Mouse (Mus musculus) A20 (cell line): ENCODE measurements at regions not wholly inside any gene's neighbourhood (a gene's known extent, or its start where the extent isn't known, plus 50 kb on each side); places are given as distances from the start of the nearest gene placed in this dataset.
"Not testable (repeated sequence)": the region's sequence is repeated elsewhere in the genome, so short reads cannot be mapped to it uniquely, and the experiment has no call there.

ENCODE experiments used
- DNase-seq: peaks from one replicate; pipeline ENCODE4 v3.0.0-alpha.2; 2011; ENCODE audit warnings: low read depth, low spot score

DNA sequence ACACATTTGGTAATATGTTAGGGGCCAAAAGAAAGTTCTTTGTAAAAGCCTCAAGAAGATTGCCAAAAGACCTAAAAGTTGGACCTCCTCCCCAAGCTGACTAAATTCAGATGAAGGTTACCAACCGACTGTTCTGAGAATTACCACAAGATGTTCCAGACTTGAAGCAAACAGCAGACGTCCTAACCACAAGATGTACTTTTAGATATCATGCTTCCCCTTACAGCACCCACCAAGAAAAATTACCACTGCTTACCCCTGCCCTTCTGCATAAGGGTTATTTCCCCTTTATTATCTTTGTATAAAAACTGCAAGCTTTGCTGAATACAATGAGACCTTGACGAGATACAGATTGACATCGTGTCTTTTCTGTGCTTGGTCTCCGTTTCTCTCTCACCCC lies 121.6 kb upstream of the Cst10 start:
- no peak for DNase-seq

DNA sequence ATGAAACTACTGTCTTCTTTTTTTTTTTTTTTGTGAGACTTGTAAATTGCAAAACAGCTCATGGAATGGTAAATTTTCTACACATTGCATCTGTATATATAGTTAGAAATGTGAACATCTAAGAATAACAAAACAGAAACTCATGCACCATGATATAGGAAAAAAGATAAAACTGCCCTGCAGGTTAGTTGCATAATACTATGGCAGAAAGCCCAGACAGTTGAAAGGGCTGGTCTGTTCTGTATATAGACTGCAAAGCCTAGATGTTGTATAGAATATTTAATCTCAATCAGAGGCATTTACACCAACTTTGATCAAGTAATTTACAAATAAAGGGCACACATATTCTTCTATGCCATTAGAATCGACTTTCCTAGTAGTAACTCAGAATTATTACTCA lies 120.7 kb upstream of the Cst10 start:
- no peak for DNase-seq

DNA sequence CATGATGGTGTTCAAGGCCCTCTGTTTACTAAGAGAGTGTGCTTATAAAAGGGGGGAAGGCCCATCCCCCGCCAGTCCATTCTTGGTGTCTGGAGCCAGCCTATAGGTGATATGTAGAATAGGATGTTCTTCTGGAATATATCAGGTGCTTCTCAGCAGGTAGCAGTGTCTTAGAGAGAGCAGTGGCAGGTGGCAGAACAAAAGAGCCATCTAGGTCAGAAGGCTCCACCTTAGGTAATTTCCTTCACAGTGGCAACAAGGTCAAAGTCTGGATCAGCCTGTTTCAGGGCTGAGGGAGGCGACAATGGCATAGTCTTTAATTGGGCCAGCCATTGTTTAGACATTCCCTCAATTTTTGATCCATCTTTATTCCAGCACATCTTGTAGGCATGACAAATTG lies 107.9 kb upstream of the Cst10 start:
- DNase-seq: not testable (repeated sequence)

DNA sequence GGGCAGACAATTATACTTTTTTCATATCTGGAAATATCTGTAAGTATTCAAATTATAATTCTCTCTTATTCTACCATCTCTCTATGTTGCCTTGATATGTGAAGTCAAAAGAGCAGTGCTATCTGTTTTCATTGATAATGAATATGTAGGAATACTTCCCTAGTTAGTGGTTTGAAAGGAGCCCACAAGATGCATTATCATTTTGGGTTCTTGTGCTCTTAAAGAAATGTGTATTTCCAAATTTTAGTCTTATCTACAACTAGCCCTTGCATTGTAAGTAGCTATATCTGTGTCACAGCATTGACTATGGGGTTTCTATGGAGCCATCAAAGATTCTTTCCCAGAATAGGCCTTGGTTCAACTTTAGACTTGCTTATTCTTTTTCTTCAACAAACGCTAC lies 99.3 kb upstream of the Cst10 start:
- DNase-seq: no peak

DNA sequence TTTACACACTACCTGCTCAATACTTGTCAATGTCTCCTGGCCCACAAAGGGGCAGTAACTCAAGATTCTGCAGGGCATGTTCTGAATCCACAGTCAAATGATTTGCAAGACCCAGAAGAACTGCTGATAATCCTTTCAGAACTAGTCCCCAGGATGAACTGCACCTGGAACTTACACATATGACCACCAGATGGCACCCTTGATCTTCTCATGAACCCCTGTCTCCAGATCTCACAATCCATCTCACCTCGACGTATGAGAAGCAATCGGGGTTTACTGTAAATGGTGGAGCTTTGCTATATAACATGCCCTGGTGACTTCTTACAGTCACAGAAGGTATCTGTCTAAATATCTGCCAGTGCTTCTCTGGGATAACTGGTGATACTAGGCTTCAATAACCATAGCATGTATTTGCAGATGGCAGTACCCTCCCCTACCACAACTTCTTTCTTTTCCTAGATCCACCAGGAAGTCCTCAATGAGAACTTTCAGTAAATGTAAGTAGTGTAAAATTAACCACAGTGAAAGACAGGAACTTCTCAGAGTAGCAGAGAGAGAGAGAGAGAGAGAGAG lies 54.5 kb upstream of the Cst10 start:
- peak; percentile 47 for DNase-seq
